Mouse (Mus musculus): ENCODE data around the gene Foxj2. TPM values are rescaled to one million over a fixed set of nuclear protein-coding genes. Genes with fewer than 3 reads are reported as not detected.

Gene Foxj2
- total RNA-seq (2014; fragmentation: Nextera tagmentation) = 10.4 and 18.1 TPM in 2 replicates
- 4.3 and 11.3 TPM in 2 replicates for total RNA-seq (2017)

GRCm38 (mm10) chr6:122819306-122820070, at the start of gene Foxj2:
Gene Foxj2, plus strand, starts transcription at chr6:122819914.
- ATAC-seq (replicated peaks; ENCODE audit: low FRiP score, low TSS enrichment, poor library complexity, severe bottlenecking) = peak; percentile 73

DNA sequence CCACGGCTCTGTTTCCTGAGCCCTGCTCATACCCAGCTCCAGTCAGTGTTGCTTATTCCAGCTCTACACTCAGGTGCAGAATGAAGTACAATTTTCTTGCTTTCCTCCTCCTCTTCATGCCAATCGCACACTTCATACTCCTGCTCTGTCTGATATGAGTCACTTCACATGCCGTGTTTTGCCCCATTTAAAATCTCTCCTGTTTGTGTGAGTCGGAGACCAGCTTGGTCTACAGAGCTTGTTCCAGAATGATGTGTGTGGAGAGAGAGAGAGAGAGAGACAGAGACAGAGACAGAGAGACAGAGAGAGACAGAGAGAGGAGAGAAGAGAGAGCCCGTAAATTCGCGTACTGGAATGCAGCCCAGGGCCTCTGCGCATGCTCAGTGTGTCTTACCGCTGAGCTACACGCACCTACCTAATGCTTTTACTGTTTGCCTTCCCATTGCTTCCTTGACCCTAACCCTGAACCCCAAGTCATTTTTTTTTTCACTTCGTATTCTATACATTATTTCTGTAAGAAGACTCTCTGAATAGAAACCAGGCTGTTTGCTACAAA, 48.9 kb upstream of the Foxj2 start:
- ATAC-seq (replicated peaks; ENCODE audit: low FRiP score, low TSS enrichment, poor library complexity, severe bottlenecking) = no peak

DNA sequence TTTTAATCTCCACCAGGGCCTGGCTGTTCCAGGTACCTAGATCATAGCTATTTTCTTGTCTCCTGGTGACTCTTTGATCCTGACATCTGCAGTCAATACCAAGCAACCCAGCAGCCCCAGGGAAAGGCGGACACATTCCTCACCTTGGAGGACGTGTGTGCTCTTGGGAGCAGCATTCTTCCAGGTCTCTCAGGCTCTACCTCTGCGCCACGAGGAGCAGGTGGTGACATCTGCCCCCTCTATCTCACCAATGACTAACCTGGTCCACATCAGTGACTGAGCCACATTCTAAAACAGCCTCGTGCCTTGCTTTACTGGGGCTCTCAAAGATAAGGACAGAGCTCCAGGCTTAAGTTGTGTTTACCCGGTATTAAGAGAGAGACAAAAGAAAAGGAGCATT, 47.0 kb upstream of the Foxj2 start:
- no peak for ATAC-seq (replicated peaks; ENCODE audit: low FRiP score, low TSS enrichment, poor library complexity, severe bottlenecking)

DNA sequence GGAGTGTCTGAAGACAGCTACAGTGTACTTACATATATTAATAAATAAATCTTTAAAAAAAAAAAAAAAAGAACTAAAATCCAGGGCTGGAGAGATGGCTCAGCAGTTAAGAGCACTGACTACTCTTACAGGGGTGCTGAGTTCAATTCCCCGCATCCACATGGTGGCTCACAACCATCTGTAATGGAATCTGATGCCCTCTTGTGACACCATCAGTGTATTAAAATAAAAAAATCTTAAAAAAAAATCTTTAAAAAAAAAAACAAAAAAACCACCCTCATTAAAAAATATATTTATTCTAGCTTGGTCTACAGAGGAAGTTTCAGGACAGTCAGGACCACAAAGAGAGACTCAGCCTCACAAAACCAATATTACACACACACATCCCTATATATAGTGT, 45.4 kb upstream of the Foxj2 start:
- ATAC-seq (replicated peaks; ENCODE audit: low FRiP score, low TSS enrichment, poor library complexity, severe bottlenecking) = no peak

GRCm38 (mm10) chr6:122776040-122776439, 43.7 kb upstream of the Foxj2 start:
- ATAC-seq (replicated peaks; ENCODE audit: low FRiP score, low TSS enrichment, poor library complexity, severe bottlenecking) = no peak

- no peak for ATAC-seq (replicated peaks; ENCODE audit: low FRiP score, low TSS enrichment, poor library complexity, severe bottlenecking)
These were observed 39.8 kb upstream of the Foxj2 start for GRCm38 (mm10) chr6:122779916-122780315.

- no peak for ATAC-seq (replicated peaks; ENCODE audit: low FRiP score, low TSS enrichment, poor library complexity, severe bottlenecking)
These were observed 38.5 kb upstream of the Foxj2 start for GRCm38 (mm10) chr6:122781167-122781566.

- ATAC-seq (replicated peaks; ENCODE audit: low FRiP score, low TSS enrichment, poor library complexity, severe bottlenecking) = 0 out of 2 replicates have a peak, but pooled peaks have one; percentile 24
These were observed 37.5 kb upstream of the Foxj2 start for GRCm38 (mm10) chr6:122782164-122782563.

DNA sequence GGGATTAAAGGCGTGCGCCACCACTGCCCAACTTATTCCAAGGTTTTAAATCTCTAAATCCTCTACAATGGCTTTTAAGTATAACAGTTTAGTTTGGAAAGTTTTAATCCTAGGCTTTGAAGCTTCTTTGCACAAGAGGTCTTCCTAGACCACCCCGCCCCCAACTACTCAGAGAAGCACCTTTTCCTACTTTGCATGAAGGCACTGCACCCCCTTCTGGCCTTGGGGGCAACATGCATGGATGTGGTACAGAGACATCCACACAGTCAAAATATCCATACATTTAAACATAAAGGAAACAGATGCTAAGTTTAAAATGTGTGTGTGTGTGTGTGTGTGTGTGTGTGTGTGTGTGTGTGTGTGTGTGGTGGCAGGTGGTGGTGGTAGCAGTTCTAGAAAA, 34.8 kb upstream of the Foxj2 start:
- no peak for ATAC-seq (replicated peaks; ENCODE audit: low FRiP score, low TSS enrichment, poor library complexity, severe bottlenecking)

GRCm38 (mm10) chr6:122786275-122786674, 33.4 kb upstream of the Foxj2 start:
- peak; percentile 86 for ATAC-seq (replicated peaks; ENCODE audit: low FRiP score, low TSS enrichment, poor library complexity, severe bottlenecking)

- ATAC-seq (replicated peaks; ENCODE audit: low FRiP score, low TSS enrichment, poor library complexity, severe bottlenecking) = no peak
These were observed 24.3 kb upstream of the Foxj2 start for GRCm38 (mm10) chr6:122795254-122795935.

GRCm38 (mm10) chr6:122800640-122801300, 18.9 kb upstream of the Foxj2 start:
- ATAC-seq (replicated peaks; ENCODE audit: low FRiP score, low TSS enrichment, poor library complexity, severe bottlenecking) = peak; percentile 17

DNA sequence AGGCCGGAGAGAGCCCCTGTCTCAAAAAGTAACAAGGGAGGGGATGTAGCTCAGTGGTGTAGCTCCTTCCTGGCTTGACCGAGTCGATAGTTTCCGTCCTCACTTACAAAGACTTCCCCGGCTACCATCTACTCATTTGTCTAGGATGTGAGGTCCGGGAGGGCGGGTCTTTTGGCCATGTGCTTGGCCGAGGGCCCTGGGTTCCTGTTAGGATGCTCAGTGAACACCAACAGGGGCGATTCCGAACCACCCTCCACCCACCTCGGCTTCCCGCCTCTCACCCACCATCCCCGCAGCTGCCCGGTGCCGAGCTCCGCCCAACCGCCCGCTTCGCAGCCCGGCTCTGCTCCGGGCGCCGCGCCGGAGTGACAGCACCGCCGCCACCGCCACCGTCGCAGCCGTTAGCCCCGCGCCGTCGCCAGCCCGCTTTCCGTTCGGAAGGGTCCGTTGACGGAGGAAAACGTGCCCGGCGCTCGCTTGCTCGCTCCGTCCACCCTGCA, 18.4 kb upstream of the Foxj2 start, which contains the start of gene Slc2a3:
Gene Slc2a3 (minus strand): TSS at position 340 of the 500 bp plus-strand sequence.
- peak; percentile 64 for ATAC-seq (replicated peaks; ENCODE audit: low FRiP score, low TSS enrichment, poor library complexity, severe bottlenecking)

DNA sequence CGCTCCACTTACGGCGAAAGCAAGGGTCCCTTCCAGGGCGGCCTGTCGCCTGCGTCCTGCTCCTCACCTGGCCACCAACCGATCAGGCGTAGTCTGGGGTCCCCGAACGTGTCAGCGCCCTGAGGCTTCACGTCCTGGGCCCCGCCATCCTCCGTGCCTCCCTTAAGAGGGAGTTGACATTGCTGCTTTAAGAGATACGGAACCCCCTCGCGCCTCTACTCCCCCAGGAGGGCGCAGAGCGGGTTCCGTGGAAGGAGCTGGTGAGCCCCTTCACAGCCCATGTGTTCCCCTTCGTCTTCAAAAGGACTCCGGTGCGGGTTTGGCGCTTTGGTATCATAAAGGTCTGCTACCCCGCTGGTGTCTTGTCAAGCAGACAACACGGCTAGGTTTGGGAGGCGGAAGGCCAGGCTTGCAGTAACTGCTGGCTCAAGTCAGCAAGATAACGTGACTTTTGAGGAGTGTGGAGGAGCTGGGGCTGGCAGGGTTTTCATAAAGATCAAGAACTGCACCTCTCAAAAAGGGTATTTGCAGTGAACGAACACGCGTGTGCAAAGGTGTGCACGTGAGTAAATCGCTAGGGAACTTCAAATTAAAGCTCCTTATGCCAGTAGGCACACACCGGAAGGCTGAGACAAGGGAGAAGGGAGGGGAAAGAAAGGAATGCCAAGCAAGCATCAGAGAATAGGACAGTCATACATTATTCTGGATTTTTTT, 17.8 kb upstream of the Foxj2 start:
- peak; percentile 74 for ATAC-seq (replicated peaks; ENCODE audit: low FRiP score, low TSS enrichment, poor library complexity, severe bottlenecking)

DNA sequence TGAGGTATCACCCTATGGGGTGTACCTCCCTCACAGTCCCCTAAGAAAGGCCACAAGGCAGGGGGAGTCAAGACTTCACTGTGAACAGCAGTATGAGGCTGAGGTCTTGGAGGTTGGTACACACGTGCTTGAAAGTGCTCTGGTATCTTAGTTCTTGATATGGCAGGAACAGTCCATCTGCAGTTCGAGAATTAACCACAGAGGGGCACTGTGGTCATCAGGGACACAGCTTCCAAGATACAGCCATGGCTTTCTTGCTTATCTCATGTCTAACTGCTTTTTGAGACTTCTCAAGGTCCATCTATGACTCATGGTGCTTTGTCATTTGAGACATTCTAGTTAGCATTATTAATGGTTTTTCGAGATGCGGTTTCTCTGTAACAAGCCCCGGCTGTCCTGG, 15.3 kb upstream of the Foxj2 start:
- ATAC-seq (replicated peaks; ENCODE audit: low FRiP score, low TSS enrichment, poor library complexity, severe bottlenecking) = peak; percentile 68

DNA sequence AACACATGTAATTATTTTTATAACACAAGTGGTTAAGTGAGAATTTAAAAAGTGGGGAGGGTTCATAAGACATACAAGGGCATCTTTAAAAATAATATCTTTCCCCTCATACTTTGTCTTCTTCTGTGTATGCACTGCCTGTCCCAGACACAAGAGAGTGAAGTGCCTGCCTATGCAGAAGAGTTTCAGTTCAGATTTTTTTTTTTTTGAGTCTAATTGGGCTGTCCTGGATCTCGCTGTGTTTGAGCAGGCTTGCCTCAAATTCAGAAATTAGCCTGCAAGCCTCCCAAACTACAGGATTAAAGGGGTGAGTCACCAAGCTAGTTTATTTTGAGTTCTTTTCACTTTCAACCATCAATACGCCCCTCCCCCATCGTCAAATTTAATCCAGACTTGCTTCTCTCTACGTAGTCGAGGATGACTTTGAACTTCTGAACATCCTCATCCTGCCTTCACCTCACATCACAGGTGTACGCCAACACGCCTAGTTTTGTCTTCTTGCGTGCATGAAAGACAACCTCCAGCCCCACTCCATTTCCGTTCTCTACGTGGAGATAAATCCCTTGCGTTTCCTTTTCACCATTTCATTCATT, 9.6 kb upstream of the Foxj2 start:
- no peak; the same call in 1 of the 2 replicates for ATAC-seq (replicated peaks; ENCODE audit: low FRiP score, low TSS enrichment, poor library complexity, severe bottlenecking)

DNA sequence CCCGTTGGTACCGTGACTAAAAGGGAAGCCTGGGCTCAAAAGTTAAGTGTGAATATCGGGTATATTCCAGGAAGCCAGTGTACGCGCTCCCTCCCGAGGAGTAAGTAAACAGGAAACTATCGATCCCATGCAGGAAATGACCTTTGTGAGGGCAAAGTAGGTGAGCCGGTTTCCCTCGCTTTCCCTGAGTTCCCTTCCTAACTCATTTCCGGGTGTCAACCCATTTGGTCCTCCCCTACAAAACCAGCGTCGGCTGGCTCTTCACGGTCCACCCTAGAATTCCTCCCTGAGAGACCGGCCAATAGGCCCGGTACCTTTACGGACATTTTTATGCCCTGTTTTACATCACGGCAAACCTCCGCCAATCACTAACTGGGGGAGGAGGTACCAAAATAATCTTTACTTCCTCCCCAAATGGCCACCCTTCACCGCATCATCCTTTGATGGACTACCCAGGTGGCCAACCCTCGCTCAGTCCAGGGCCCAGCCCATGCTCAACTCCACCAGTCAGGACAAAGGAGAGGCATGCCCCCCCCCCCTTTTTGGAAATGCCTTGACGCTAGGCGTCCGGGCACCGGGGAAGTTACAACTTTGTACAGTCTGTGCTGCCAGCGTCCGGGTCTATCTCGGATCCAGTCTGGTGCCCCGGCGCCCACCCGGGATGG, 9.0 kb upstream of the Foxj2 start:
- ATAC-seq (replicated peaks; ENCODE audit: low FRiP score, low TSS enrichment, poor library complexity, severe bottlenecking) = peak; percentile 93

DNA sequence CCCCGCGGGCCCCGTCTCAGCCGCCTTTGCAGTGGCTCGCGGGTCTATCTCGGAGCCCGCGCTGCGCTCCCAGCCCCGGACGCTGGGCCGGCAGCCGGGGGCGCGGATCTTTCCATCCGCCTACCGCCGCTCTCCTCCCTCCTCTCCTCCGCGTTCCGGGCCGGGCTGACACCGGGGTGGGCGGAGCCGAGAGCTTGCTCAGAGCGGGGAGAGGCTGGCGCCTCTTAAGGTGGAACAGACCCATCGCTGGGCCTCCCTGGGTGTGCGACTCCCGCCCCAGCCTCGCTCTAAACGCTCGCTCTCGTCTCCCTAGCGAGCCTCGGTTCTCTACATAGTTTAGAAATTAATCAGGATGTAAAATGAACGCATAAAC, 8.4 kb upstream of the Foxj2 start:
- peak; percentile 82 for ATAC-seq (replicated peaks; ENCODE audit: low FRiP score, low TSS enrichment, poor library complexity, severe bottlenecking)

Data from megakaryocyte-erythroid progenitor cell, adult 5-6 weeks (primary cell).